Mouse (Mus musculus) ES-CJ7 (cell line): ENCODE data around the gene Gm10217.

Source experiments
- DNase-seq: peaks from one replicate; pipeline ENCODE4 v3.0.0; 2011; ENCODE audit warnings: low read depth, low spot score

Gm10217 gene

GRCm38 (mm10) chr8:9863951-9864350 is at the start of gene Gm10217:
TSS of gene Gm10217 (plus strand) at chr8:9864251.
- no peak for DNase-seq

- DNase-seq: peak; percentile 18
Measured at GRCm38 (mm10) chr8:9824770-9825169, 39.3 kb upstream of the Gm10217 start.

- no peak for DNase-seq
Measured at GRCm38 (mm10) chr8:9840257-9840656, 23.8 kb upstream of the Gm10217 start.

- DNase-seq: peak; percentile 8
Measured at GRCm38 (mm10) chr8:9859286-9859685, 4.8 kb upstream of the Gm10217 start.

DNA sequence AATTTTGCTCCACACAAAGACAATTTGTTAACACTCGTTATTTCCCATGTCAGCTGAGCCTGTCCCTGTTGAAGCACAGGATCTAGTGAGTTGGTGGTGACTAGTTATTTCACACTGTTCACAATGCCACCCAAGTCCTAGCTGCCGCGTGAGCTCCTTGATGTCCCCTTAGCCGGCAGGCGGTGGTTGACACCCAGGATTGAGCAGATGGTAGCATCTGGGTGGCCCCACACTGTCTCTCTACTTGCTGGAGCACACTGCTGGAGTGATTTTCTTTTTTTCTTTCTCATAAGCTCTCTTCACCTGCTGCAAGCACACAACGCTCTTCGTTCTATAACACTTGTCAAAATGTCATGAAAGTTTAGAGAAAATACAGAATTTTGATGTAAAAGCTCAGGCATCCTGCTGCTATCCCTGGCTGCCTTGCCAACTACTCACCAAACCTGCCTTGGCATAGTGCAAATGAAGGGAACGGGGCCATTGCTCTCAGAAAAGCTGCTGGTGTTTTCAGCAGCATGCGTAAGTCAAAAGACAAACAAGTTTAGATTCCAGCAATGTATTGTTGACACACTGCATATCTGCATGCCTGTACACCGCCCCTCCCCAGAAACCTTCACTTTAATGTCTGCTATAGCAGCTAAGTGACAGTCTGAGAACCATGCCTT is 3.4 kb upstream of the Gm10217 start:
- no peak for DNase-seq

DNA sequence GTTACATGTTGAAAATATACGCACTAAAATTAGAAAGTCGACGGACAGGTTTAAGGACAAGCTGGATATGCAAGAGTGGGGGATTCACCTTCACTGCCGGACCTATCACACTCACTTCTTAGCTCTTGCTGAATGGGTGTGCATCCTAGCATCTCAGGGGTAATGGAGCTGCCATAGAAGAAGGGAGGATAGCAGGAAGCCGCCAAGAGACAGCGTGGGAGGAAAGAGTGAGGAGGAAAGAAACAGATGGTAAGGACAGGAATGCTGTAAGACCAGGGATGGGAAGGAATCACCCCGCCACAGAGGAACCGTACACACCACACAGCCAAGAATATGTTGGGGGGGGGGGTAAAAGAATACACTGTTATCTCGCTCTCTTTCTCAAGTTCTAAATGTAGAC is 1.1 kb downstream of the Gm10217 start:
- DNase-seq: no peak

- DNase-seq: peak; percentile 49
Measured at GRCm38 (mm10) chr8:9868094-9868493, 4.0 kb downstream of the Gm10217 start.

DNA sequence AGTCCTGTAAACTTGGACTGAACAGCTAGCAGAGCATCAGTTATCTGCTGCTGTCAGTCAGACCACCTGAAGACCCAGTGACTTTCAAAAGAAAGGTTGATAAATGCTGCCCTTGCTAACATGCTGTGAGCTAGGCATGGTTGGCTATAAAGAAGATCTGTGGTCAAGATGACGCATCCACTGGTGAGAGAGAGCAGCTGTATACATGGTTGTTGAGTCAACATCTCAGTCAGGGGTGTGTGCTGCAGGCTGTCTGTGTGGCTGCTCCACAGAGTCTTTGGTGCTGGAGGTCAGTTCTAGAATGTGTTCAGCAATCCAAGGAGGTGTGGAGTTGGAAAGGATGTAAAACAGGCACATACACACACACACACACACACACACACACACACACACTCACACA is 12.2 kb downstream of the Gm10217 start:
- no peak for DNase-seq

DNA sequence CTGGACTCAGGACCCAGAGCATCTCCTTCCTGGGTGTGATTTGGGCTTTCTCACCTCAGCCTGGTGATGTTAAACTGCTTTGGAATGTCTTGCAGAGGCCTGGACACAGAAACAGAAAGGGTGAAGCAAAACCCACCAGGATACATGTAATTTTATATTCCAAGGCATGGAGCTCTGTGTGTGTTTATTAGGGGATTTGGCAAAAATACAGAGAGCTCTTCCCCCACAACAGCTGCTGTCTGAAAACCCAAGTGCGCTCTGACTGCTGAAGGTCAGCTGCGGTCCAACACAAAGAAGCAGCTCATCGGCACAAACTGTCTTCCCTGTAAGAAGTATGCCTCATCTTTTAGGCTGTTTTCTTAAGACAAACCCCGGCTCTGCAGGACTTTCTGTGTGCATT is 15.9 kb downstream of the Gm10217 start:
- no peak for DNase-seq

DNA sequence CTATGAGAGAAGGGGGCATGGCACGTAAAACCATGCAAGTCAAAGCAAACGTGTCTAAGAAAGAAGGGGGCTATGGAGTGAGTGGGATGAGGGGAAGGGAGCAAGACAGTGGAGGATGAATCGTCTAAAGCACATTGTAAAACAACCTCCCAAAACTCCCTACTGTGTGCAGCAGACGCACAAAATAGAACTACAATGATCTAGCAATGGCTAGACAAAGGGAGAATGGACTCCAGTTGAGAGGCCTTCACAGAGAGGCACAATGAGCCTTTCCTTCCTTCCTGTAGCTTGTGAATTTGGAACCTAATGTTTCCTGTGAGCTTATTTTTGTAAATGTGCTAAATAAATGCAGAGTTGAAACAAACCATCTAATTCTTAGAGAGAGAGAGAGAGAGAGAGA is 22.7 kb downstream of the Gm10217 start:
- peak; percentile 15 for DNase-seq

GRCm38 (mm10) chr8:9899199-9899598 is 35.1 kb downstream of the Gm10217 start:
- DNase-seq: no peak

- no peak for DNase-seq
Measured at GRCm38 (mm10) chr8:9899673-9900072, 35.6 kb downstream of the Gm10217 start.
